Mouse (Mus musculus): ENCODE measurements around the gene Defb15. TPM values are rescaled to one million over a fixed set of nuclear protein-coding genes. Genes with fewer than 3 reads are reported as not detected.
"Not testable (repeated sequence)": the region's sequence is repeated elsewhere in the genome, so short reads cannot be mapped to it uniquely, and the experiment has no call there.

The Defb15 gene
- polyA plus RNA-seq, 1 experiment from 2014 or later, result not detected

- Histone ChIP-seq H3K27ac (replicated peaks) (no peak overlapping the region), H3K4me1 (replicated peaks; ENCODE audit: control insufficient read depth, insufficient read depth) (no peaks in the 10 kb centered on the region), H3K4me3 (ENCODE audit: low read depth, low read length) (no peak overlapping the region), H3K9ac (ENCODE audit: low read length) (no peak overlapping the region), H3K36me3 (ENCODE audit: control insufficient read depth, insufficient read depth, low read length) (no peaks in the 10 kb centered on the region), H3K4me2 (replicated peaks; ENCODE audit: low read depth) (no peak overlapping the region), H3K27me3 (ENCODE audit: control insufficient read depth, insufficient read depth, low read length) (no peaks in the 10 kb centered on the region), H3K9me3 (ENCODE audit: control insufficient read depth, low read length) (no peaks in the 10 kb centered on the region)
- TF ChIP-seq EP300 (optimal IDR thresholded peaks at IDR 0.05) (no peak), CTCF (IDR thresholded peaks at IDR 0.05; ENCODE audit: low read depth) (no peak)
- 80% methylated on average over 3 of the region's 3 CpGs for WGBS
- ATAC-seq (ENCODE audit: low FRiP score, low TSS enrichment), result no peak
- DNase-seq (ENCODE audit: low spot score), result no peak
These were observed 23.8 kb upstream of the Defb15 start for GRCm38 (mm10) chr8:21956336-21956735.

DNA sequence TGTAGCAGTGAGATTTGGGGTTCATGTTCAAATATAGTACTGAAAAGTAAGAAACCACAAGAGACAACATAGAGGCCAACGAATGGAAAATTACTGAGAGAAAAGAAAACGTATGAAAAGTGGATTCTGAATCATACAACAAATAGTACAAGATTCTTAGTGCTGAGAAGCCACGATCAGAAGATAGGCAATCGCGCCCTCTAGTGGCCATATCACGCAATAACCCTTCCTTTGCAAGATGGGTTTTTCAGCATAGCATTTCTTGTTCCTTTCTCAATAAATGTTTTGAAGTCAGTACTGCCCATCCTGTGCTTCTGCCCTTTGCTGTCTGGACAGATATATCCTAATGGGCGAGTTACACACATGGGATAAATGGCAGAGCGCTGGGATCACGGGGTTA, 22.8 kb upstream of the Defb15 start:
- DNase-seq (ENCODE audit: low spot score) (peak; percentile 62), ATAC-seq (ENCODE audit: low FRiP score, low TSS enrichment) (no peak)
- H3K4me2 ChIP-seq (replicated peaks; ENCODE audit: low read depth), result no peak overlapping the region
- no peaks in the 10 kb centered on the region for H3K4me1 ChIP-seq (replicated peaks; ENCODE audit: control insufficient read depth, insufficient read depth)
- H3K36me3 ChIP-seq (ENCODE audit: control insufficient read depth, insufficient read depth, low read length), result no peaks in the 10 kb centered on the region
- H3K4me3 ChIP-seq (ENCODE audit: low read depth, low read length), result no peak overlapping the region
- H3K27me3 ChIP-seq (ENCODE audit: control insufficient read depth, insufficient read depth, low read length), result no peaks in the 10 kb centered on the region
- TF ChIP-seq EP300 (optimal IDR thresholded peaks at IDR 0.05) (no peak), CTCF (IDR thresholded peaks at IDR 0.05; ENCODE audit: low read depth) (peak; percentile 89)
- no peaks in the 10 kb centered on the region for H3K9me3 ChIP-seq (ENCODE audit: control insufficient read depth, low read length)
- no peak overlapping the region for H3K27ac ChIP-seq (replicated peaks)
- WGBS, result 4% methylated on average over 9 of the region's 9 CpGs
- no peak overlapping the region for H3K9ac ChIP-seq (ENCODE audit: low read length)

- H3K9me3 ChIP-seq (ENCODE audit: control insufficient read depth, low read length), result no peaks in the 10 kb centered on the region
- no peak for TF ChIP-seq EP300 (optimal IDR thresholded peaks at IDR 0.05)
- no peak for TF ChIP-seq CTCF (IDR thresholded peaks at IDR 0.05; ENCODE audit: low read depth)
- H3K36me3 ChIP-seq (ENCODE audit: control insufficient read depth, insufficient read depth, low read length), result no peaks in the 10 kb centered on the region
- no peak overlapping the region for H3K4me3 ChIP-seq (ENCODE audit: low read depth, low read length)
- H3K4me2 ChIP-seq (replicated peaks; ENCODE audit: low read depth), result no peak overlapping the region
- ATAC-seq (ENCODE audit: low FRiP score, low TSS enrichment), result no peak
- no peak for DNase-seq (ENCODE audit: low spot score)
- H3K27ac ChIP-seq (replicated peaks), result no peak overlapping the region
- no peak overlapping the region for H3K9ac ChIP-seq (ENCODE audit: low read length)
- no peaks in the 10 kb centered on the region for H3K4me1 ChIP-seq (replicated peaks; ENCODE audit: control insufficient read depth, insufficient read depth)
- no peaks in the 10 kb centered on the region for H3K27me3 ChIP-seq (ENCODE audit: control insufficient read depth, insufficient read depth, low read length)
- 63% methylated on average over 9 of the region's 9 CpGs for WGBS
These were observed 15.0 kb upstream of the Defb15 start for GRCm38 (mm10) chr8:21947311-21948017.

DNA sequence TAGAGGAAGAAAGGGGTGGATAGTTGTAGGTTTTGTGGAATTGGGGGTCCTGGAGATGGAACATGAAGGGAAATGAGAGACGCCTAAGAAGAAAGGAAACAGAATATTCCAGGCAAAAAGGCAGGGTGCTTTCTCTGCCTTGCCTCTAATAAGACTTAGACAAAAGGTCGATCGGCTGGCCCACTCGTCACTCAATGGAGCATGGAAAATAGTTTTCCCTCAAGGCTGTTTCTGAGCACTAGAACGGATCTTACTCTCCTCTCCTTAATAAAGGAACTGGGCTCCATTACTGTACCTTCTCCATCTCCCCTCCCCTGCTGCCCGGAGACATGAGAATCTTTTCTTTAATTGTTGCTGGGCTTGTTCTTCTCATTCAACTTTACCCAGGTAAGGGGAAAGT, 14.0 kb upstream of the Defb15 start, which contains the start of gene Defb13:
Defb13 (plus strand) TSS at position 301 of the 400 bp plus-strand sequence.
- ATAC-seq (ENCODE audit: low FRiP score, low TSS enrichment) (no peak), DNase-seq (ENCODE audit: low spot score) (no peak)
- no peaks in the 10 kb centered on the region for H3K9me3 ChIP-seq (ENCODE audit: control insufficient read depth, low read length)
- H3K27ac ChIP-seq (replicated peaks), result no peak within 1 kb of the TSS
- no peak within 1 kb of the TSS for H3K4me3 ChIP-seq (ENCODE audit: low read depth, low read length)
- no peak for TF ChIP-seq EP300 (optimal IDR thresholded peaks at IDR 0.05)
- no peak for TF ChIP-seq CTCF (IDR thresholded peaks at IDR 0.05; ENCODE audit: low read depth)
- WGBS, result 84% methylated on average over 6 of the region's 6 CpGs
- H3K4me1 ChIP-seq (replicated peaks; ENCODE audit: control insufficient read depth, insufficient read depth), result no peaks in the 10 kb centered on the region
- H3K4me2 ChIP-seq (replicated peaks; ENCODE audit: low read depth), result no peak within 1 kb of the TSS
- H3K36me3 ChIP-seq (ENCODE audit: control insufficient read depth, insufficient read depth, low read length), result no peaks in the 10 kb centered on the region
- H3K27me3 ChIP-seq (ENCODE audit: control insufficient read depth, insufficient read depth, low read length), result no peaks in the 10 kb centered on the region
- no peak within 1 kb of the TSS for H3K9ac ChIP-seq (ENCODE audit: low read length)

DNA sequence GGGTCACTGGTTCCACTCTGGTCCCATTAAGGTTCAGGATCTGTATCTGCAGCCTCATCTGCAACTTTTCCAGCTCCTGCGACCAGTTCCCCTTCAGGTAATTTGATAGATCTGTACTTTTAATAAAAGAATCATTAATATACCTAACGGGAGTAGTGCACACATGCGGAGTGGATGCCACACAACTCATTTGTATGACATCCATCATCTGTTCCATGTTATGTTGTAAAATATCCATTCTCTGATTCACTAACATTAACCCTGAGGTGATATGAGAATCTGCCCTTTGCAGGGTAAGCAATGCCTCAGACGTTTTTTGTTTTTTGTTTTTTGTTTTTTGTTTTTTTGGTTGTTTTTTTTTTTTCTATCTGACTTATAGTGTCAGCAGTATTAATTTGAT, 5.5 kb upstream of the Defb15 start, which contains the start of gene Defb35:
Defb35 (plus strand) TSS at position 301 of the 400 bp plus-strand sequence.
- H3K27ac ChIP-seq (replicated peaks); H3K36me3 ChIP-seq (ENCODE audit: control insufficient read depth, insufficient read depth, low read length); DNase-seq (ENCODE audit: low spot score); H3K4me3 ChIP-seq (ENCODE audit: low read depth, low read length); H3K4me1 ChIP-seq (replicated peaks; ENCODE audit: control insufficient read depth, insufficient read depth); H3K4me2 ChIP-seq (replicated peaks; ENCODE audit: low read depth); H3K9me3 ChIP-seq (ENCODE audit: control insufficient read depth, low read length); H3K27me3 ChIP-seq (ENCODE audit: control insufficient read depth, insufficient read depth, low read length); H3K9ac ChIP-seq (ENCODE audit: low read length); ATAC-seq (ENCODE audit: low FRiP score, low TSS enrichment): not testable (repeated sequence)
- 85% methylated on average over 4 of the region's 4 CpGs for WGBS

DNA sequence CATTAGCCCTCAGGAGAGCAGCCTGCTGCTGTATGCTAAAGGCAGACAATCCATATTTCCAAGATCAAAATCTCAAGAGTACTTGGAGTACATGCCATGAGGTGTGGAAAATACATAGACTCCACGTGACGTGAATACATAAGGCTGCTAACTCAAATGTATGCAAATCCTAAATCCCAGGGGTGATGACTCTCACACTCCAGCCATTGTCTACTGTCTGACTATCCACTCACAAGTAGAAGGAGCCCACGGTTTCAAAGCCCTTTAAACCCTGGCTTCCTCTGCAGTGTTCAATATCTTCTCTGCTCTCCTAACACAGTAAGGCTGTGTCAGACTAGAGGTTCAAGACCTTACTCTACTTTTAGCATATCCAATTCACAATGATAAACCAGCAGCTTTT, 1.8 kb downstream of the Defb15 start:
- not testable (repeated sequence) for H3K27ac ChIP-seq (replicated peaks); H3K9me3 ChIP-seq (ENCODE audit: control insufficient read depth, low read length); ATAC-seq (ENCODE audit: low FRiP score, low TSS enrichment); H3K4me2 ChIP-seq (replicated peaks; ENCODE audit: low read depth); H3K4me3 ChIP-seq (ENCODE audit: low read depth, low read length); H3K4me1 ChIP-seq (replicated peaks; ENCODE audit: control insufficient read depth, insufficient read depth); DNase-seq (ENCODE audit: low spot score); H3K9ac ChIP-seq (ENCODE audit: low read length); H3K27me3 ChIP-seq (ENCODE audit: control insufficient read depth, insufficient read depth, low read length); H3K36me3 ChIP-seq (ENCODE audit: control insufficient read depth, insufficient read depth, low read length)
- 82% methylated on average over 3 of the region's 3 CpGs for WGBS

Measured in stomach, postnatal 0 days (tissue).